Mouse (Mus musculus) limb, embryonic 12.5 days (tissue): Measurements from ENCODE around the gene Lrmda. TPM values are rescaled to one million over a fixed set of nuclear protein-coding genes. Genes with fewer than 3 reads are reported as not detected.

Experiments used
- ATAC-seq: fragments of 200-750 bp; cut with Nextera tagmentation; 2 replicates; pipeline ENCODE4 v1.8.0; 2017; ENCODE audit warnings: low read depth, moderate TSS enrichment; ENCODE audit not compliant: insufficient number of reproducible peaks, insufficient read depth, low FRiP score, low TSS enrichment
- H3K27ac ChIP-seq: fragments of 300-500 bp; sonication (generic); 2 replicates; pipeline ENCODE4 v1.5.1; 2016; ENCODE audit warnings: mild to moderate bottlenecking, moderate library complexity
- H3K27me3 ChIP-seq: fragments of 300-500 bp; sonication (generic); 2 replicates; pipeline ENCODE4 v1.6.1; 2016; ENCODE audit warnings: mild to moderate bottlenecking, moderate library complexity
- H3K36me3 ChIP-seq: fragments of 300-500 bp; sonication (generic); 2 replicates; pipeline ENCODE4 v1.6.1; 2016; ENCODE audit warnings: mild to moderate bottlenecking, moderate library complexity
- H3K4me1 ChIP-seq: fragments of 300-500 bp; sonication (generic); replicated peaks from 2 replicates; pipeline ENCODE4 v1.6.1; 2016
- H3K4me2 ChIP-seq: fragments of 300-500 bp; sonication (generic); 2 replicates; pipeline ENCODE4 v1.6.1; 2016; ENCODE audit warnings: mild to moderate bottlenecking, moderate library complexity
- H3K4me3 ChIP-seq: fragments of 300-500 bp; sonication (generic); replicated peaks from 2 replicates; pipeline ENCODE4 v1.5.1; 2016; ENCODE audit warnings: mild to moderate bottlenecking
- H3K9ac ChIP-seq: fragments of 300-500 bp; sonication (generic); replicated peaks from 2 replicates; pipeline ENCODE4 v1.6.1; 2016; ENCODE audit warnings: mild to moderate bottlenecking, moderate library complexity
- H3K9me3 ChIP-seq: fragments of 300-500 bp; sonication (generic); 2 replicates; pipeline ENCODE4 v1.6.1; 2016; ENCODE audit warnings: mild to moderate bottlenecking, moderate library complexity
- WGBS: fragments of 180-500 bp; shearing (Covaris S2); methylation state at CpG from one replicate; pipeline ENCODE4 v1.1.7; 2016; 5-methylcytosine and 5-hydroxymethylcytosine counted together
- polyA plus RNA-seq: library from polyadenylated mRNA; unstranded; fragments of >200 nt; fragmentation: Nextera tagmentation; extraction: Ambion mirVana; gene quantifications from 2 replicates; pipeline ENCODE4 v1.2.1, GENCODE M21; 2016

The Lrmda gene
- polyA plus RNA-seq, 1 experiment from 2014 or later = 0.41 TPM

DNA sequence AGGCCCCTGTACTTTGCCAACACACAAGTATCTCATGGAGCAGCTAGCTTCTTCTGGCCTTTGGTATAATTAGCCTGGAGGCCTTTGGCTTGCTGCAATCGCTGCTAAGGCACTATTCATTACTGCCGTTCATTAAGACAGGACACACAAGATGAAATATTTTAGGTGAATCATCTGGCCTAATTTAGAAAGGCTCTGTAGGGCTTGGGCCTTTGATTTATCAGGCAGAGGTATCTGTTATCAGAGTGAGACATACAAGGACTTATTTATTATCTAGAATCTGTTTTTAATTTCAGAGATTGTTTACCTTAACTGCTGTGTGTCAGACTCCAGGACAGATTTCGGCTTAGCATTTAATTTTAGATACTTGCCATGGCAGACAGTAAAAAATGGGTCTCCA is 511.2 kb downstream of the Lrmda start:
- WGBS = 37% methylated on average over 3 of the region's 3 CpGs

DNA sequence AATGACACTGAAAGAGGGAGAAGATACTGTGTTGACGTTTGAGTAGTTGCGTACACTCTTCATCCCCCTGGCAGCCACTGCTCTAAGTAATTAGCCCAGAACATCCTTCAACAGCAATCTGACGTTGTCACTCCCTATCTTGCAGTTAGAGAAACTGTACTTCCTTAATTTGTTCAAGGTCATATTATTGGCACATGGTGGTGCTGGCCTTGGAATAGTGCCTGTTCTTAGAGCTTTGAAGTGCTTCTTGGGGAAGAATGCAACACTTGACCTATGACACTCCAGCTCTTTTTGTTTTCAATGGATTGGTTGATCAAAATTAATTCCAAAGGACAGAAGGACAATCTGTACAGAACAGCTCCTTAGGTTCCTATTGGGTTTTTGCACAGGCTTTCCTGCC is 514.0 kb downstream of the Lrmda start:
- 78% methylated on average over 3 of the region's 3 CpGs for WGBS
- Histone ChIP-seq H3K27me3 (no peaks in the 10 kb centered on the region), H3K27ac (no peak overlapping the region), H3K4me1 (no peaks in the 10 kb centered on the region), H3K9ac (no peak overlapping the region), H3K4me2 (no peak overlapping the region), H3K4me3 (no peak overlapping the region), H3K9me3 (no peaks in the 10 kb centered on the region), H3K36me3 (no peaks in the 10 kb centered on the region)
- ATAC-seq = no peak

More for the DNA sequence above, 511.2 kb downstream of the Lrmda start:
- no peaks in the 10 kb centered on the region for H3K4me1 ChIP-seq
- H3K9ac ChIP-seq = no peak overlapping the region
- H3K4me2 ChIP-seq = no peak overlapping the region
- H3K36me3 ChIP-seq = no peaks in the 10 kb centered on the region
- H3K27me3 ChIP-seq = no peaks in the 10 kb centered on the region
- no peak overlapping the region for H3K4me3 ChIP-seq
- no peak for ATAC-seq
- H3K9me3 ChIP-seq = no peaks in the 10 kb centered on the region
- H3K27ac ChIP-seq = no peak overlapping the region

DNA sequence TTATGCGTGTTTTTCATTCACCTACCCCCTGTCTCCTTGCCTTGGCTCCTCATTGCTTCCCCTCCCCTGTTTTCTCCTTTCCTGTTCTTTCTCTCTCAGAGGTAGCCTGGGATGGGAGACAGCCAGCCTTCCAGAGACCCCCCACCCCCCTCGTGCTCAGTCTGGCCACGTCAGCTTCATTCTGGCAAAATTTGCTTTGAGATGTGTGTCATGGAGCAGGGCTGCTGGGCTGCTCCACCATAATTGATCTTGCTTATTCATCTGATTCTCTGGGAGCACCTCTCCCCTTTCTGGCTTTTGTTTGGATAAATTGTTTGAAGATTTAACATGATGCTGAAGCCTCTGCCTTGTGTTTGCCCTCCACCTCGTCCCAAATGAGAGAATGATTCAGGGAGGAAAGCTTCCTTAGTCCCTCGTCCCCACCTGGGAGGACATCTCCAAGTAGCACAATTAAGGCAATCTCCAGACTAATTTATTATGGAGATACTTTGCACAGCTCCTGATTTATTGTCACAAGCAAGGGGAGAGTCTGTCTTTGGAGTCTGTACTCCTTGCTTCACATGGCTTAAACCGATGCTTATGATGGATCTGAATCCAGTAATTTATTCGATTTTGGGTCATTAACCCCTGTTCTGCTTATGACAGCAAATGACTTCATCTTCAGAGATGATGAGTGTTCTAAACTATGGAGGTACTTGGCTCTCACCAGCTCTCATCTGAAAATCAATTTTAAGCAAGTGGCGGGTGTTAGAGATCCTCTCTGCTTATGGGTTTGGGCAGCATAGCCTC is 526.6 kb downstream of the Lrmda start:
- ATAC-seq = no peak
- Histone ChIP-seq H3K4me1 (0 out of 2 replicates have a peak, but pooled peaks cover 4% of the 10 kb centered on the region), H3K9ac (no peak overlapping the region), H3K4me2 (no peak overlapping the region), H3K9me3 (no peaks in the 10 kb centered on the region), H3K27ac (no peak overlapping the region), H3K4me3 (no peak overlapping the region), H3K36me3 (no peaks in the 10 kb centered on the region), H3K27me3 (peaks cover 6% of the 10 kb centered on the region; the same call in 1 of the 2 replicates)
- 60% methylated on average over 8 of the region's 8 CpGs for whole genome bisulfite sequencing

DNA sequence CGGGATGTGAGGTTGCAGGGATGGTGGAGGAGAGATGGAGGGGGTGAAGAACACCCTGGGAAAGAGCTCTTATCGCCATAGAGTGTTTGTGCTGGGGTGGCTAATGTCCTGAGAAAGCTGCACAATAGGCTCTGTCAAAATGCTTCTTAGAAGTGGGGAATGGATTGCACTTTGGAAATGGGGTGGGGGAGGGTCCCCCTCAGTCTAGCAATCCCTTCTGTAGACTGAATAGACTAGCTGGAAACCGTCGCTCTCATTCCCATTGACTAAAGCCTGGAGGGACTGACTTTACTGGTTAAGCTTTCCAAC is 527.1 kb downstream of the Lrmda start:
- ATAC-seq = no peak
- Histone ChIP-seq H3K4me2 (no peak overlapping the region), H3K36me3 (no peaks in the 10 kb centered on the region), H3K27ac (no peak overlapping the region), H3K4me3 (no peak overlapping the region), H3K9me3 (no peaks in the 10 kb centered on the region), H3K9ac (no peak overlapping the region), H3K4me1 (0 out of 2 replicates have a peak, but pooled peaks cover 4% of the 10 kb centered on the region), H3K27me3 (peaks cover 6% of the 10 kb centered on the region; the same call in 1 of the 2 replicates)
- WGBS = 83% methylated on average over 4 of the region's 4 CpGs

DNA sequence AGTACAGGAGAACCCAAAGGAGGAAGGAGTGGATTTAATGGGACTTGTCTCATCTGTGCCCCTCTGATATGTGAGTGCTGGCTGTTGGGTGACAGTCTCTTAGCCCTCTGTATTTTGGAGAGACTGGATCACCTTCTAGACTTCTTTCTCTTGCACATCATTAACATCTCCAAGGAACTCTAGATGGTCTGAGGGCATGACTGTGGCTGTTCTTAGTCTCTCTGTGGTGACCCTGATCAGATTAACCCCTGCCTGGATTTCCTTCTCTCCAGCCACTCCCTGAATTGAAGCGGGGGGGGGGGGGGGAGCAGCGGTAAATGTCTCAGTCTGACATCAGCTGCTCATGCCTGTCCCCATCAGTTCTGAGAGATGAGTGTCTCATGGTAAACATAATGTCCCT is 528.8 kb downstream of the Lrmda start:
- no peaks in the 10 kb centered on the region for H3K9me3 ChIP-seq
- 0 out of 2 replicates have a peak, but pooled peaks cover 4% of the 10 kb centered on the region for H3K4me1 ChIP-seq
- H3K4me3 ChIP-seq = no peak overlapping the region
- no peaks in the 10 kb centered on the region for H3K36me3 ChIP-seq
- 49% methylated on average over 2 of the region's 2 CpGs for WGBS
- H3K27ac ChIP-seq = no peak overlapping the region
- no peak overlapping the region for H3K4me2 ChIP-seq
- no peak overlapping the region for H3K9ac ChIP-seq
- no peak for ATAC-seq
- H3K27me3 ChIP-seq = peaks cover 8% of the 10 kb centered on the region; the same call in 1 of the 2 replicates

DNA sequence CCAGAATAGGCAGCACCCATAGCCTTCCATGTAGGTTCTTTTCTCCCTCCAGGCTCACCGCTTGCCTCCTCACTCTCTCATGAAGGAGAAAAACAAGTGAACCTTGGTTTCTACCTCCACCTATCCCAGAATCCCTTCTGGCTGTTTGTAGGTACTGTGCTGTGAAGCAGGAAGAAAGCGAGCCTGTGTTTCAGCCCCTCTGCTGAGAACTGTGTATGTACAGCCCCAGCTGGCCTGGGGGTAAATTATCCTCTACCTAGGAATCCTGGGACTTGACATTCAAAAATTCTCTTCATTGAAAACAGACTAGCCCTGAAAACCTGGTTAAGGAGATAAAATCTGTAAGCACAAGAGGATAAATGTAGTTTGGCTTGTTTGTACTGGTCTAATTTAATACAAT is 529.7 kb downstream of the Lrmda start:
- H3K27ac ChIP-seq = no peak overlapping the region
- ATAC-seq = no peak
- no peak overlapping the region for H3K4me2 ChIP-seq
- no peak overlapping the region for H3K4me3 ChIP-seq
- H3K9me3 ChIP-seq = no peaks in the 10 kb centered on the region
- H3K36me3 ChIP-seq = no peaks in the 10 kb centered on the region
- no peak overlapping the region for H3K9ac ChIP-seq
- peaks cover 8% of the 10 kb centered on the region; the same call in 1 of the 2 replicates for H3K27me3 ChIP-seq
- 75% methylated on average over 2 of the region's 2 CpGs for WGBS
- H3K4me1 ChIP-seq = 0 out of 2 replicates have a peak, but pooled peaks cover 4% of the 10 kb centered on the region

DNA sequence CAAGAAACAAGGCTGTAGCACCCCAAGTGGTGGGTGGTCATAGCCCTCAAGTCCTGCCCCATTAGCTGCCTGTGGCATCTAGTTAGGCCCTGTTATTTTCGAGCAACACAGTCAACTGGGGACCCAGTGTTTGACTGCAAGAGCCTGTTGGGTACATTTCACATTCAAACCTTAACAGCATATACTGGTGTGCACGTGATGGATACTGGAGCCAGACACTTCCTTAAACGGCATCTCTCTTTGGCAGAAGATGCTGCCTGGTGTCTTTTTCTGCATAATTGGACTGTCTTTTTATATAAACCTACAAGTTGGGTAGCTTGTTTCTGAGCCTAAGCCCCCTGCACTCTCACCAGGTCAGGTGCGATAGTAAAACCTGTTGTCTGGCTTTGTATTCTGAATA is 532.8 kb downstream of the Lrmda start:
- Histone ChIP-seq H3K27me3 (peaks cover 6% of the 10 kb centered on the region; the same call in 1 of the 2 replicates), H3K27ac (no peak overlapping the region), H3K4me1 (no peaks in the 10 kb centered on the region), H3K4me3 (no peak overlapping the region), H3K9ac (no peak overlapping the region), H3K36me3 (no peaks in the 10 kb centered on the region), H3K4me2 (no peak overlapping the region), H3K9me3 (no peaks in the 10 kb centered on the region)
- 80% methylated on average over 4 of the region's 4 CpGs for WGBS
- no peak for ATAC-seq

DNA sequence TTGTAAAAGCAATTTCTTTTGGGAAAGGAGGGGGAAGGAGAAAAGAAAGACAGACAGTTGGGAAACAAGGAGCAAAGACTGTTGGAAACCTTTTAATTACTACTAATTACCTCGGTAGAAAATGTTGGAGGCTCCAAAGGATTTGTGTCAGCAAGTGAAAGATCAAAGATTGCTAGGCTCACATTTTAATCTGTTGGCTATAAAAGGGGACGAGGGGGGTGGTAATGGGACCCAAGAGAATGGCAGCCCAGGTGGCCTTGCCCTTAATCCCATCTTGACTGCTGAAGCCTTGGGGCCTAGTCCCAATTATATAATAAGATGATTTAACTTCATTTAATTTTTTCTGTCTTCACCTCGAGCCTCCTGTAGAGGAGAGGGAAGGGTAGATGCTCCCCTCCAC is 533.3 kb downstream of the Lrmda start:
- Histone ChIP-seq H3K36me3 (no peaks in the 10 kb centered on the region), H3K27ac (no peak overlapping the region), H3K9me3 (no peaks in the 10 kb centered on the region), H3K9ac (no peak overlapping the region), H3K4me1 (no peaks in the 10 kb centered on the region), H3K4me3 (no peak overlapping the region), H3K4me2 (no peak overlapping the region), H3K27me3 (peaks cover 6% of the 10 kb centered on the region; the same call in 1 of the 2 replicates)
- no peak for ATAC-seq
- 17% methylated on average over 3 of the region's 3 CpGs for WGBS

DNA sequence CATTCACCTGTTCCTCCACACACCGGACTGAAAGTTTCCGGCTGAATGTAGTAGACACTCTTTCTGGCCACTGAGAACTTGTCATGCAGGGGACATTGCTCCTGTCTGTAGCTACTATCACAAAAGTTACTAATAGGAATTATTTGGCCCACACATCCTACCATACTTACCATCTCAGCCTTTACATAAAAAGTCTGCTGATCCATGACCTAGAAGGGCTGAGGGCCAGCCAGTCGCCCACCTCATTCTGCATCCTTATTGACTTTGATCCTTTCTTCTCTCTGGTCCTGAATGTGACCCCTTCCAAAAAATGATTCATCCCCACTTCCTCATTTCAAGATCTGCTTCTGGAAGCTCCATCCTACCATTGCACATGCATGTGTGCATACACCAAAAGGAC is 534.2 kb downstream of the Lrmda start:
- no peak overlapping the region for H3K4me3 ChIP-seq
- no peaks in the 10 kb centered on the region for H3K4me1 ChIP-seq
- 97% methylated on average over 3 of the region's 3 CpGs for WGBS
- H3K4me2 ChIP-seq = no peak overlapping the region
- H3K9me3 ChIP-seq = no peaks in the 10 kb centered on the region
- ATAC-seq = no peak
- peaks cover 6% of the 10 kb centered on the region; the same call in 1 of the 2 replicates for H3K27me3 ChIP-seq
- no peak overlapping the region for H3K9ac ChIP-seq
- no peak overlapping the region for H3K27ac ChIP-seq
- no peaks in the 10 kb centered on the region for H3K36me3 ChIP-seq

DNA sequence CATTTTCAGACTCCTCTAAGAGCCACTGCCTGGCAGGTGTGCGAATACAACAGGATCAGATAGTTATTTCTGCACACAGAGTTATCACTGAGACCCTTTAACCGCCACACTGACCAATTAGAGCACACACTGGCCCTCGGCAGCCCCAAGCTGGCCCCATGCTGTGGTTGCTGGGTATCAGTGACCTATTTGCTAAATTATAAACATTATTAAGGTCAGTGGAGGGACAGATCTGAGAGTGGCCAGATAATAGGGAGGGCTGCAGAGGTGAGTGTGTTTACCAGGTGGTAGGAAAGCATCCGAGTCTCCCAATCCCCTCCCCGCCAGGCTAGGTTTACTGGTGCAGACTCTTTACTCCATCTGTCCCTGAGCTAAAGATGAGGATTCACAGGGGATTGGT is 553.0 kb downstream of the Lrmda start:
- peaks cover 35% of the 10 kb centered on the region for H3K27me3 ChIP-seq
- ATAC-seq = no peak
- no peak overlapping the region for H3K27ac ChIP-seq
- no peak overlapping the region for H3K9ac ChIP-seq
- no peak overlapping the region for H3K4me3 ChIP-seq
- H3K9me3 ChIP-seq = no peaks in the 10 kb centered on the region
- peaks cover 30% of the 10 kb centered on the region for H3K4me1 ChIP-seq
- no peak overlapping the region for H3K4me2 ChIP-seq
- WGBS = 61% methylated on average over 5 of the region's 5 CpGs
- H3K36me3 ChIP-seq = no peaks in the 10 kb centered on the region

DNA sequence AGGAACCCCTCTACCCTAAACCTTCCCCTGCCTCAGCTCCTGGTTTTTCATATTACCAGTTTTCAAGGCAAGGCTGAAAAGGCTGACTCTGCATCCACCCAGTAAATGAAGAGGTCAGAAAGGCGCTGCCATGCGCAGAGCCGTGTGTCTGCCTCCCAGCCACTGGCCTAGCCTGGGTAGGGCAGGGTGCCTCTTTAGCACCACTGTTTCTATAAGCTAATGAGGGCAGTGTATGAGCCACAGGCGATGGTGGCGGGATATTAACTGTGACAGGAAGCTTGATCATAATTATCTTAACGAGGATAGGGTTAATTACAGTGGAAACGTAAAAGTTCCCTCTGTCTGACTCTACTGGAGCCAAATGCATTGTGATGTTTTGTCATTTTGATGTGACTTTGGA is 554.1 kb downstream of the Lrmda start:
- Histone ChIP-seq H3K9ac (no peak overlapping the region), H3K9me3 (no peaks in the 10 kb centered on the region), H3K36me3 (no peaks in the 10 kb centered on the region), H3K27ac (no peak overlapping the region), H3K4me1 (peaks cover 39% of the 10 kb centered on the region), H3K4me3 (no peak overlapping the region), H3K27me3 (peaks cover 36% of the 10 kb centered on the region), H3K4me2 (no peak overlapping the region)
- ATAC-seq = no peak
- 51% methylated on average over 7 of the region's 7 CpGs for WGBS

DNA sequence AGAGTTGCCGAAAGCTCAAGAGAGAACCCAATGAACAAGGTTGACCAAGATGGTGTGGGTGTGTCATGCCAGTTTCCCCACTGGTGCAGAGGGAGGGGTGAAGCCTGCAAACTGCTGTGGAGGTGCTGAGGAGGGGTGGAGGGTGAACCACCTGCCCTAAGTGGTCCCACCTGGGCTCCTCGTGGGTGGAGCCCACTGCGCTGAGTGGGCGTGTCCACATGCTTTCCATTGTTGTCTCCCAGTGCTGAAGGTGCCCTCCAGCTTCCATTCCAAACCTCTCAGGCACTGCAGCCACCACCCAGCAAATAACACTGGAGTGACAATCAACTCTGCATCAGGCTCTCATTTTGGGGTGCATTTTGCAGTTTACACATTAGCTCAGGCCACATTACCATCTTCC is 554.5 kb downstream of the Lrmda start:
- Histone ChIP-seq H3K4me2 (no peak overlapping the region), H3K4me1 (peaks cover 40% of the 10 kb centered on the region), H3K9me3 (no peaks in the 10 kb centered on the region), H3K4me3 (no peak overlapping the region), H3K9ac (no peak overlapping the region), H3K36me3 (no peaks in the 10 kb centered on the region), H3K27me3 (peaks cover 34% of the 10 kb centered on the region), H3K27ac (no peak overlapping the region)
- 76% methylated on average over 4 of the region's 4 CpGs for WGBS
- no peak for ATAC-seq
